Mouse (Mus musculus): ENCODE measurements around the gene Gpr19. TPM values are rescaled to one million over a fixed set of nuclear protein-coding genes. Genes with fewer than 3 reads are reported as not detected.

Gpr19 gene
- polyA plus RNA-seq, 1 experiment from 2014 or later: 10.4 TPM

DNA sequence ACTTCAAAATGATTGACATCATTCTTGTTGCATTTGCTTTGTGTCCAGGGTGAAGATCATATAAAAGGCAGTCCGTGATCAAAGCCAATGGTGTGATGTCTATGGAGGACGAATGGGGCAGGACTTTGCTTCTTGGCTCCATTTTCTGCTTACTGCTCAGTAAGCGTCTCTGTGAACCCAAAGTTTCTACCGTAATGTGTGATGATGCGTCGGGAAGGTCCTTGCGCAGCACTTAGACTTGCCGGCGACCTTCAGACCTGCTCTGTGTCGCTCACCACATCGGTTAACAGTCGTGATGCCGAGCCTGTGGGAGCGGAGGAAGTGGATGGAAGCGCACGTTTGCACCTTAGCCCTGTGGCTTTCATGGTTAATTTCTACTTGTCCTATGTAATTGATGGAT, 42.5 kb downstream of the Gpr19 start:
- Histone ChIP-seq H3K27ac (no peak overlapping the region), H3K27me3 (replicated peaks) (no peaks in the 10 kb centered on the region), H3K36me3 (0 out of 2 replicates have a peak, but pooled peaks cover 4% of the 10 kb centered on the region), H3K4me1 (replicated peaks) (no peaks in the 10 kb centered on the region), H3K4me3 (replicated peaks) (no peak overlapping the region), H3K9ac (no peak overlapping the region), H3K9me3 (no peaks in the 10 kb centered on the region), H3K4me2 (replicated peaks) (no peak overlapping the region)
- no peak for ATAC-seq
- WGBS: 89% methylated on average over 16 of the region's 16 CpGs

DNA sequence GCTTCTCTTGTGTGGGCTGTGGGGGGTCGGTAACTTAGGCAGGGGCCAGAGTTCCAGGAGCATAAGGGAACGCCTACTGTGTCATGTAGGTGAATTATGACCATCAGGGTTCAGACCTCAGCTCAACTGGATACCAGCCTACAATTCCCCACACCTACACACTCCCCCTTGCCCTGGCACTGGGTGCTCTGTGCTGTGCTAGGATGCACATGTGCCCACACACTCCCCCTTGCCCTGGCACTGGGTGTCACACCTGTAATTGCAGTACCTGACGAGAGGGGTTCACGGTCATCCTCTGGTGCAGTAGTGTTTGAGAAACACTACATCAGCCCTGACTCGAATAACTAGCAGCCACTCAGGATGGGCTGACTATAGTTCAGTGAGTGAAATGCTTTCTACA, 43.6 kb downstream of the Gpr19 start:
- no peak overlapping the region for H3K4me3 ChIP-seq (replicated peaks)
- no peak overlapping the region for H3K27ac ChIP-seq
- no peaks in the 10 kb centered on the region for H3K9me3 ChIP-seq
- no peak for ATAC-seq
- 73% methylated on average over 5 of the region's 5 CpGs for WGBS
- no peaks in the 10 kb centered on the region for H3K4me1 ChIP-seq (replicated peaks)
- H3K9ac ChIP-seq: no peak overlapping the region
- H3K4me2 ChIP-seq (replicated peaks): no peak overlapping the region
- H3K27me3 ChIP-seq (replicated peaks): no peaks in the 10 kb centered on the region
- H3K36me3 ChIP-seq: 0 out of 2 replicates have a peak, but pooled peaks cover 4% of the 10 kb centered on the region

DNA sequence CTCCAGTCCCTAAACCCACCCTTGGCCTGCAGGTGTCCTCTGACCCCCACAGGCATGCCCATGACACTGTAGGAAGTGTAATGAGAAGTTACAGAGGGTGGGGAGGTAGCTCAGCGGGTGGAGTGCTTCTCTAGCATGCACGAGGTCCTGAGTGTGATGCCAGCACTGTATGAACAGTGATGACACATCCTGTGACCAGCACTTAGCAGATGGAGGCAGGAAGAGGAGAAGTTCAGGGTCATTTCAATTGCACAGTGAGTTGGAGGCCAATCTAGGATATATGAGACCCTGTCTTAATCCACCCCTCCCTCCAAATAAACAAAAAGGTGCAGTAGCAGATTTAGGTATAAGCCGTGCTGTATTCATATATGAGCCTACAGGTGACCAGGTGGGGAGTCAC, 48.4 kb downstream of the Gpr19 start:
- no peaks in the 10 kb centered on the region for H3K27me3 ChIP-seq (replicated peaks)
- no peaks in the 10 kb centered on the region for H3K4me1 ChIP-seq (replicated peaks)
- H3K9ac ChIP-seq: no peak overlapping the region
- H3K4me3 ChIP-seq (replicated peaks): no peak overlapping the region
- no peaks in the 10 kb centered on the region for H3K9me3 ChIP-seq
- H3K4me2 ChIP-seq (replicated peaks): no peak overlapping the region
- no peak; the same call in 1 of the 2 replicates for ATAC-seq
- H3K36me3 ChIP-seq: 0 out of 2 replicates have a peak, but pooled peaks cover 2% of the 10 kb centered on the region
- 64% methylated on average over 3 of the region's 3 CpGs for WGBS
- no peak overlapping the region for H3K27ac ChIP-seq

DNA sequence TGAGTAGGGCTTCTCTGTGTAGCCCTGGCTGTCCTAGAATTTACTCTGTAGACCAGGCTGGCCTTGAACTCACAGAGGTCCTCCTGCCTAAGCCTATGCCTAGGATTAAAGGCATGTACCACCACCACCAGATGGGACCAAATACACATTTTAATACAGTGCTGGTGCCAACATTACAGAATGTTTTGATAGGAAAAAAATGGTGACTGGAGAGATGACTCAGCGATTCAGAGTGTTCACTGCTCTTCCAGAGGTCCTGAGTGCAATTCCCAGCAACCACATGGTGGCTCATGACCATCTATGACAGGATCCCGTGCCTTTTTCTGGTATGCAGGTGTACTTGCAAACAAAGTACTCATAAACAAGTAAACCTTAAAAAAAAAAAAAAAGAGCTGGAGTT, 48.9 kb downstream of the Gpr19 start:
- Histone ChIP-seq H3K9me3 (no peaks in the 10 kb centered on the region), H3K4me1 (replicated peaks) (no peaks in the 10 kb centered on the region), H3K4me3 (replicated peaks) (no peak overlapping the region), H3K9ac (no peak overlapping the region), H3K27me3 (replicated peaks) (no peaks in the 10 kb centered on the region), H3K4me2 (replicated peaks) (no peak overlapping the region), H3K27ac (no peak overlapping the region), H3K36me3 (0 out of 2 replicates have a peak, but pooled peaks cover 2% of the 10 kb centered on the region)
- no peak for ATAC-seq
- 80% methylated on average over 2 of the region's 2 CpGs for WGBS

DNA sequence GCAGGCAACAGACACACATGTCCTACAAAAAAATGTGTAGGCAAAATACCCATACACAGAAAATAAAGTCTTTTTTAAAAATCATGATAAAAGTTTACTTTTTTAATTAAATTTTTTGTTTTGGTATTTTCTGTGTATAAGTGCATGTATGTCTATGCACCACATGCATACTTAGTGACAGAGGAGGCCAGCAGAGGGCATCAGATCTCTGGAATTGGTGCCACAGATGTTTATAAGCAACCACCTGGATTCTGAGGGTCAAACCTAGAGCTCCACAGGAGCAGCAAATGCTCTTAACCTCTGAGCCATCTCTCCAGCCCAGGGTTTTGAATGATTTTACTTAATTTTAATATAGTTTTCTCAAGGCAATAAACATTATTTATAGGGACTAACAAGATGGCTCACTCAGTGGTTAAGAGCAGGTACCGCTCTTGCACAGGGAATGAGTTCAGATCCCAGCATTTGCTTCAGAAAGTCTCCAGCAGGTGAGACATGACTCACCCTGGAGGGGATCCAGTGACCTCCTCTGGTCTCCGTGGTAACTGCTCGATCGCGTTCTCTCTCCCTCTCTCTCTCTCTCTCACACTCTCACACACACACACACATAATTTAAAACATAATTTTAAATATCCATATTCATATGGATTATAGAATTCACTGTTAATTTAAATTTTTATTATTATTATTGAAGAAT, 50.0 kb downstream of the Gpr19 start:
- WGBS: 72% methylated on average over 5 of the region's 5 CpGs
- ATAC-seq: no peak
- Histone ChIP-seq H3K36me3 (0 out of 2 replicates have a peak, but pooled peaks cover 2% of the 10 kb centered on the region), H3K27ac (no peak overlapping the region), H3K9me3 (no peaks in the 10 kb centered on the region), H3K4me3 (replicated peaks) (no peak overlapping the region), H3K27me3 (replicated peaks) (no peaks in the 10 kb centered on the region), H3K4me1 (replicated peaks) (no peaks in the 10 kb centered on the region), H3K4me2 (replicated peaks) (no peak overlapping the region), H3K9ac (no peak overlapping the region)

DNA sequence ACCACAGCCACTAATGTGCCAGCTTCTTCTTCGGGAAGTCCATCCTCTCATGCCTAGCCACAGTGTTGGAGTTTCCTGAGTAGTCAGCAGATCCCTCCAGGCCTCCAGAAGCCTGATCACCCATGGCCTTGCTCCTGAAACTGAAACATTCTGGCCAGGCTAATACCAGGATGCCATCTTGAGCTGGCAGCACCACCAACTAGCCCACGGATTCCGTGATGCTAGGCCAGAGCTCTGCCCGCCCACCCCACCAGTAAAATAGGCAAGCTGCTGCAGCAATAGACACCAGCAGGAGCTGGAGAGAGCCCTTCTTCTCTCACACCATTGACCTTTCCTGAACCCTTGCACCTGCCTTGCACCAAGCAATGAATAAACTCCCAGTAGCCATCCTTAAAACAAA, 50.8 kb downstream of the Gpr19 start:
- Histone ChIP-seq H3K4me3 (replicated peaks) (no peak overlapping the region), H3K36me3 (0 out of 2 replicates have a peak, but pooled peaks cover 2% of the 10 kb centered on the region), H3K27me3 (replicated peaks) (no peaks in the 10 kb centered on the region), H3K27ac (no peak overlapping the region), H3K9ac (no peak overlapping the region), H3K9me3 (no peaks in the 10 kb centered on the region), H3K4me1 (replicated peaks) (no peaks in the 10 kb centered on the region), H3K4me2 (replicated peaks) (no peak overlapping the region)
- ATAC-seq: no peak
- 92% methylated on average over 4 of the region's 4 CpGs for WGBS

DNA sequence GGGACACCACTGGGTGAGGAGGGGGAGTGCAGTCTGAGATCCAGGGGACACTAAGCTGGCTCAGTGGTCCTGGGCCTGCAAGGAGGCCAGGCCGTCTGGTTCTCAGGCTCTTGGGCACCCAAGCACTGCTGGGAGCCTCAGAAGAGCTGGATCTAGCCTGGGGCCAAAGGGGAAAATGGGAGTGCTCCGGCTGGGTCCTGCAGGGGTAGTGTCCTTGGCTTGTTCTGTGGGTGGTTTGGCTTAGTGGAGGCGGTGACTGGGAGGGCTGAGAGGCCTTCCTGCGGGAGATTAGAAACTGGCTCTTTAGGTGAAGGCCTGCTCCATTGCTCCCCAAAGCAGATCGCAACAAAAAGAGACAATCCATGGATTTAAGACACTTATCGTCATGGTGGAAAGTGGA, 52.1 kb downstream of the Gpr19 start:
- peak; percentile 52; the same call in 1 of the 2 replicates for ATAC-seq
- no peak overlapping the region for H3K4me2 ChIP-seq (replicated peaks)
- WGBS: 83% methylated on average over 6 of the region's 6 CpGs

DNA sequence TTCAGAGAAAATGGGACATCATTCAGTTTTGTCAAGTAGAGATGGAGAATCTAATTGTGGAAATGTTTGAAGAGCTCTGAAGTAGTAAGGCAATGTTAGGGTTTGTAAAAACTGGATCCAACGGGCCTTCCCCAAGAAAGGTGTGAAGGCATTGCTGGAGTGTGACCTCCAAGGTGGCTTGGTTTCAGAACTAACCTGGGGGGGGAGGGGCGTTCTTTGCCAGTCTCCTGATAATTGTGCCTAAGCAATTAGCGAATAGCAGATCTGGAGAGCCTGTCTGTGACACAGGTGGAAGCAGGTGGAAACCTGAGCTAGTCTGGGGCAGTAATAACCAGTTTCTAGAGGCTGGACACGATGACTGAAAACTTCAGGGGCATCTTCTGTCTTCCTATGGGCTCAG, 52.7 kb downstream of the Gpr19 start:
- Histone ChIP-seq H3K36me3 (0 out of 2 replicates have a peak, but pooled peaks cover 2% of the 10 kb centered on the region), H3K27me3 (replicated peaks) (no peaks in the 10 kb centered on the region), H3K27ac (no peak overlapping the region), H3K9me3 (no peaks in the 10 kb centered on the region), H3K9ac (no peak overlapping the region), H3K4me2 (replicated peaks) (no peak overlapping the region), H3K4me1 (replicated peaks) (no peaks in the 10 kb centered on the region), H3K4me3 (replicated peaks) (no peak overlapping the region)
- WGBS: 78% methylated on average over 4 of the region's 4 CpGs
- ATAC-seq: no peak

More for the DNA sequence above, 52.1 kb downstream of the Gpr19 start:
- 0 out of 2 replicates have a peak, but pooled peaks cover 2% of the 10 kb centered on the region for H3K36me3 ChIP-seq
- no peak overlapping the region for H3K9ac ChIP-seq
- no peak overlapping the region for H3K27ac ChIP-seq
- no peaks in the 10 kb centered on the region for H3K27me3 ChIP-seq (replicated peaks)
- H3K4me1 ChIP-seq (replicated peaks): no peaks in the 10 kb centered on the region
- H3K9me3 ChIP-seq: no peaks in the 10 kb centered on the region
- H3K4me3 ChIP-seq (replicated peaks): no peak overlapping the region

DNA sequence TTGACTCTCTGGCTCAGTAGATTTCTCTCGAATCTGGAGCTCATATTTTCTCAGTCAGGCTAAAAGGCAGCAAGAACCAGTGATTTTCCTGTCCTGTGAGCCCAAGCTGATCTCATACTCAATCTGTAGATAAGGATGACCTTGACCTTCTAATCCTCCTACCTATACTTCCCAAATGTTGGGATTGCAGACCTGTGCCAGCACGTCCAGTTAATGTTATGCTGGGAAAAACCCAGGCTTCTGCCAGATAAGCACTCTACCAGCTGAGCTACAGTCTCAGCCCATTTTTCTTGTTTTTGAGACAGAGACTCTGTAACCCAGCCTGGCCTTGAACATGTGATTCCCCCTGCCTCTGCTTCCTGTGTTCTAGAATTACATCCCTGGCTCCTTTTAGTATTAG, 58.0 kb downstream of the Gpr19 start:
- Histone ChIP-seq H3K9ac (no peak overlapping the region), H3K36me3 (no peaks in the 10 kb centered on the region), H3K9me3 (no peaks in the 10 kb centered on the region), H3K4me2 (replicated peaks) (no peak overlapping the region), H3K27ac (no peak overlapping the region), H3K4me1 (replicated peaks) (no peaks in the 10 kb centered on the region), H3K27me3 (replicated peaks) (no peaks in the 10 kb centered on the region), H3K4me3 (replicated peaks) (no peak overlapping the region)
- 65% methylated on average over 2 of the region's 2 CpGs for WGBS
- ATAC-seq: no peak

DNA sequence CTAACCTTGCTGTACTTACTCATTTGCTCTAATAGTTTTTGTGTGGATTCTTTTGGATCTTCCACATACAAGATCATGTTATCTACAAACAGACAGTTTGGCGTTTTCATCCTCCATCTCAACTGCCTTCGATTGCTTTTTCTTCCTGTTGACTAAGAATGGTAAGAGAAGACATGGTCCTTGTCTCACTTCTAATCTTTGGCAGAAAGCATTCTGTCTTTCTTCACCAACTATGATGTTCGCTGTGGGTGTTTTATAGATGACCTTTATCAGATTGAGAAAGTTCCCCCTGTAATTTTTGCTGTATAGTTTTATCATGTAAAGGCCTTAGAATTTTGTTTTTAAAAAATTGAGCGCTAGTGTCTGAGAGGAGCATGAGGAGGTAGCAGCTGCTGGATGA, 60.3 kb downstream of the Gpr19 start:
- Histone ChIP-seq H3K4me2 (replicated peaks) (no peak overlapping the region), H3K4me1 (replicated peaks) (no peaks in the 10 kb centered on the region), H3K36me3 (no peaks in the 10 kb centered on the region), H3K4me3 (replicated peaks) (no peak overlapping the region), H3K9ac (no peak overlapping the region), H3K27me3 (replicated peaks) (no peaks in the 10 kb centered on the region), H3K27ac (no peak overlapping the region), H3K9me3 (no peaks in the 10 kb centered on the region)
- WGBS: 88% methylated on average over 4 of the region's 4 CpGs
- ATAC-seq: no peak

DNA sequence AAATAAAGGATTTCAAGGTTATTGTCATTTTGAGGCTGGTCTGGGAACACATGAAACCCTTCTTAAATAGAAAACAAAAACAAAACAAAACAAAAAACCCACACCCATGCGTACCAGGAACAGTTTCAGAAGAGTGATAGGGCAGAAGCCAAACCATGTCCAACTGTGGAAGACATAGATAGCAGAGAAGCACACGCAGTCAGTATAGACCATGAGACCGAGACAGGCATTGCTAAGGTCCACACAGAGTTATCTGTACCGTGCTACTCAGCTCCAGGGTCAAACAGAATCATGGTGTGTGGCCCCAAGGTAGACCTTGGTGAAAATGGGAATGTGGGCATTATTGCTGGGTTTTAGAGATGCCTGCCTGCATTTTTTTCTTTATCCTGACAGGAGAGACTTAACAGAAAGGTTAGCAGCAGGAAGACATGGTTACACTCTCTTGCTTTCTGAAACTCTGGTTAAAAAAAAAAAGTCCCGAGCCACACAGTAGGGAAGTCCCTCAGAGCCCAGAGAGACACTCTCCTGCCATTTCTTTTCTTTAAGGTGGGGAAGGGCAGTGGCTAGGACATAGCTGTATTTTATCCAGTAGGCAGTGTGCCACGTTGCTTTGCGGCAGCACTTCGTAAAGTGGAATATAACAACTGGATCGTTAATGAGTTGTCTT, 63.7 kb downstream of the Gpr19 start:
- Histone ChIP-seq H3K9ac (no peak overlapping the region), H3K4me2 (replicated peaks) (no peak overlapping the region), H3K4me3 (replicated peaks) (no peak overlapping the region), H3K4me1 (replicated peaks) (no peaks in the 10 kb centered on the region), H3K36me3 (no peaks in the 10 kb centered on the region), H3K27ac (no peak overlapping the region), H3K9me3 (no peaks in the 10 kb centered on the region), H3K27me3 (replicated peaks) (no peaks in the 10 kb centered on the region)
- ATAC-seq: no peak
- WGBS: 80% methylated on average over 9 of the region's 9 CpGs

DNA sequence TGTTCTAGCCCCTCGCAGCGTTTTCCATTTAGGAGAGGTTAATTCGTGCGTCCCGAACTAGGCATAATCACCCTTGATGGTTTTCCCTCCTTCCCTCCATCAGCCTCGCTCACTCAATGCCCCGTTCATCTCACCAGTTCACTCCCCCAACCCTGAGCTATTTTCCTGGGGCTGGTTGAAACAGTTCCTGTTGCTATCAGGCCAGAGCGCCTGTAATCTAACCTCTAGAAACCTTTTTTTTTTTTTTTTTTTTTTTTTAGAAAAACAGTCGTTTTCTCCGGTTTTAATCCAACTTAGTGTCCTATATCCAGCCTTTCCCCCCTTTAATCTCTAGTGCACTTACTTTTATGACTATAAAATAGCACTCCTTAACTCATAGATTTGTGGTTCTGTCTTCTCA, 67.6 kb downstream of the Gpr19 start:
- peak overlapping the region; percentile 95; the same call in 1 of the 2 replicates for H3K27ac ChIP-seq
- no peaks in the 10 kb centered on the region for H3K27me3 ChIP-seq (replicated peaks)
- H3K4me2 ChIP-seq (replicated peaks): peak overlapping the region; percentile 61
- H3K9me3 ChIP-seq: no peaks in the 10 kb centered on the region
- peak overlapping the region; percentile 66 for H3K4me3 ChIP-seq (replicated peaks)
- peaks cover 5% of the 10 kb centered on the region; the same call in 1 of the 2 replicates for H3K4me1 ChIP-seq (replicated peaks)
- H3K9ac ChIP-seq: peak overlapping the region; percentile 59
- WGBS: 2% methylated on average over 10 of the region's 10 CpGs
- no peak for ATAC-seq
- H3K36me3 ChIP-seq: no peaks in the 10 kb centered on the region

Measured in intestine, embryonic 15.5 days (tissue).